Mouse (Mus musculus): ENCODE results near the gene Cnpy2. TPM values are rescaled to one million over a fixed set of nuclear protein-coding genes. Genes with fewer than 3 reads are reported as not detected.

Gene Cnpy2
- polyA plus RNA-seq, 1 experiment from 2014 or later, result 200 TPM

GRCm38 (mm10) chr10:128296370-128297090 is 25.7 kb upstream of the Cnpy2 start:
- ATAC-seq (no peak), DNase-seq (ENCODE audit: low read depth, low spot score) (no peak)
- ChIA-PET POLR2A (no interaction called here), CTCF (interaction anchor here (1.9 kb wide), 1 partner anchor 13 kb away, joined by 9 read pairs; no protein-coding TSS in a partner anchor)
- no peaks in the 10 kb centered on the region for H3K27me3 ChIP-seq
- no peak for TF ChIP-seq CTCF (IDR thresholded peaks at IDR 0.05)
- in situ Hi-C loops (cut with MboI; ENCODE audit: low pct_unique_long_range_greater_than_20kb), result no loop called here

- DNase-seq (ENCODE audit: low read depth, low spot score), result no peak
Observed at GRCm38 (mm10) chr10:128297221-128297620, 25.0 kb upstream of the Cnpy2 start.

GRCm38 (mm10) chr10:128297622-128298021 is 24.6 kb upstream of the Cnpy2 start:
- TF ChIP-seq CTCF (IDR thresholded peaks at IDR 0.05), result no peak
- in situ Hi-C loops (cut with MboI; ENCODE audit: low pct_unique_long_range_greater_than_20kb), result no loop called here
- no peak for DNase-seq (ENCODE audit: low read depth, low spot score)
- ChIA-PET POLR2A (no interaction called here), CTCF (no interaction called here)
- no peaks in the 10 kb centered on the region for H3K27me3 ChIP-seq
- ATAC-seq, result no peak

More at GRCm38 (mm10) chr10:128297221-128297620, 25.0 kb upstream of the Cnpy2 start:
- in situ Hi-C loops (cut with MboI; ENCODE audit: low pct_unique_long_range_greater_than_20kb), result no loop called here
- ChIA-PET CTCF (no interaction called here), POLR2A (no interaction called here)
- no peak for ATAC-seq
- no peaks in the 10 kb centered on the region for H3K27me3 ChIP-seq
- TF ChIP-seq CTCF (IDR thresholded peaks at IDR 0.05), result no peak

- no peak for DNase-seq (ENCODE audit: low read depth, low spot score)
- TF ChIP-seq CTCF (IDR thresholded peaks at IDR 0.05), result no peak
- in situ Hi-C loops (cut with MboI; ENCODE audit: low pct_unique_long_range_greater_than_20kb), result no loop called here
- no peaks in the 10 kb centered on the region for H3K27me3 ChIP-seq
- ATAC-seq, result no peak
- CTCF ChIA-PET, result interaction anchor here (1.6 kb wide), 1 partner anchor 15 kb away, joined by 4 read pairs; no protein-coding TSS in a partner anchor
- POLR2A ChIA-PET, result no interaction called here
Observed at GRCm38 (mm10) chr10:128298243-128298642, 24.0 kb upstream of the Cnpy2 start.

- CTCF ChIA-PET, result interaction anchor here (1.6 kb wide), 1 partner anchor 15 kb away, joined by 4 read pairs; no protein-coding TSS in a partner anchor
- no peaks in the 10 kb centered on the region for H3K27me3 ChIP-seq
- in situ Hi-C loops (cut with MboI; ENCODE audit: low pct_unique_long_range_greater_than_20kb), result no loop called here
- DNase-seq (ENCODE audit: low read depth, low spot score) (no peak), ATAC-seq (no peak)
- no peak for TF ChIP-seq CTCF (IDR thresholded peaks at IDR 0.05)
- POLR2A ChIA-PET, result no interaction called here
Observed at GRCm38 (mm10) chr10:128298702-128299171, 23.5 kb upstream of the Cnpy2 start, which contains the start of gene Il23a. Gene Il23a, minus strand, starts transcription at chr10:128298752.

GRCm38 (mm10) chr10:128302357-128302756 is 19.9 kb upstream of the Cnpy2 start:
- no peak for TF ChIP-seq CTCF (IDR thresholded peaks at IDR 0.05)
- H3K27me3 ChIP-seq, result no peaks in the 10 kb centered on the region
- ATAC-seq (no peak), DNase-seq (ENCODE audit: low read depth, low spot score) (no peak)
- ChIA-PET CTCF (interaction anchor here (1.0 to 1.3 kb wide), 2 partner anchors 17 to 20 kb away, joined by 3 read pairs; partner anchors contain the start of gene Cnpy2), POLR2A (interaction anchor here (1.3 kb wide), 1 partner anchor 10 kb away, joined by 7 read pairs; no protein-coding TSS in a partner anchor)
- in situ Hi-C loops (cut with MboI; ENCODE audit: low pct_unique_long_range_greater_than_20kb), result no loop called here

- ATAC-seq, result no peak
- POLR2A ChIA-PET, result interaction anchor here (1.3 kb wide), 1 partner anchor 11 kb away, joined by 7 read pairs; no protein-coding TSS in a partner anchor
Observed at GRCm38 (mm10) chr10:128302785-128303125, 19.5 kb upstream of the Cnpy2 start.

GRCm38 (mm10) chr10:128303126-128304021 is 18.9 kb upstream of the Cnpy2 start, which contains the start of gene Pan2:
Gene Pan2, plus strand, starts transcription at chr10:128303335.
- DNase-seq (ENCODE audit: low read depth, low spot score), result peak; percentile 96
- no peaks in the 10 kb centered on the region for H3K27me3 ChIP-seq
- CTCF ChIA-PET, result interaction anchor here (0.9 to 2.3 kb wide), 4 partner anchors 12 to 19 kb away, joined by 3 to 5 read pairs (median 4); partner anchors contain the start of gene Cnpy2
- POLR2A ChIA-PET, result interaction anchor here (1.1 to 1.3 kb wide), 2 partner anchors 11 to 12 kb away, joined by 3 to 7 read pairs; no protein-coding TSS in a partner anchor
- peak; percentile 99 for ATAC-seq
- no peak for TF ChIP-seq CTCF (IDR thresholded peaks at IDR 0.05)
- in situ Hi-C loops (cut with MboI; ENCODE audit: low pct_unique_long_range_greater_than_20kb), result no loop called here

More at GRCm38 (mm10) chr10:128302785-128303125, 19.5 kb upstream of the Cnpy2 start:
- DNase-seq (ENCODE audit: low read depth, low spot score), result no peak
- H3K27me3 ChIP-seq, result no peaks in the 10 kb centered on the region
- in situ Hi-C loops (cut with MboI; ENCODE audit: low pct_unique_long_range_greater_than_20kb), result no loop called here
- CTCF ChIA-PET, result interaction anchor here (1.3 to 2.3 kb wide), 2 partner anchors 17 to 20 kb away, joined by 3 to 5 read pairs; partner anchors contain the start of gene Cnpy2
- TF ChIP-seq CTCF (IDR thresholded peaks at IDR 0.05), result no peak

- in situ Hi-C loops (cut with MboI; ENCODE audit: low pct_unique_long_range_greater_than_20kb), result no loop called here
- ATAC-seq (no peak), DNase-seq (ENCODE audit: low read depth, low spot score) (no peak)
- H3K27me3 ChIP-seq, result no peaks in the 10 kb centered on the region
- ChIA-PET CTCF (interaction anchor here (0.9 kb wide), 1 partner anchor 26 kb away, joined by 3 read pairs; no protein-coding TSS in a partner anchor), POLR2A (no interaction called here)
- no peak for TF ChIP-seq CTCF (IDR thresholded peaks at IDR 0.05)
Observed at GRCm38 (mm10) chr10:128309654-128310053, 12.6 kb upstream of the Cnpy2 start.

- ChIA-PET POLR2A (no interaction called here), CTCF (no interaction called here)
- TF ChIP-seq CTCF (IDR thresholded peaks at IDR 0.05), result no peak
- no peaks in the 10 kb centered on the region for H3K27me3 ChIP-seq
- no peak for DNase-seq (ENCODE audit: low read depth, low spot score)
- in situ Hi-C loops (cut with MboI; ENCODE audit: low pct_unique_long_range_greater_than_20kb), result no loop called here
- no peak for ATAC-seq
Observed at GRCm38 (mm10) chr10:128310177-128310576, 12.1 kb upstream of the Cnpy2 start.
